Mouse (Mus musculus) MN1 (cell line): ENCODE results near the gene Ckap5.

ENCODE experiments used
- DNase-seq: peaks from one replicate; pipeline ENCODE4 v3.0.0-alpha.2; 2016; ENCODE audit warnings: low spot score

Ckap5 gene

DNA sequence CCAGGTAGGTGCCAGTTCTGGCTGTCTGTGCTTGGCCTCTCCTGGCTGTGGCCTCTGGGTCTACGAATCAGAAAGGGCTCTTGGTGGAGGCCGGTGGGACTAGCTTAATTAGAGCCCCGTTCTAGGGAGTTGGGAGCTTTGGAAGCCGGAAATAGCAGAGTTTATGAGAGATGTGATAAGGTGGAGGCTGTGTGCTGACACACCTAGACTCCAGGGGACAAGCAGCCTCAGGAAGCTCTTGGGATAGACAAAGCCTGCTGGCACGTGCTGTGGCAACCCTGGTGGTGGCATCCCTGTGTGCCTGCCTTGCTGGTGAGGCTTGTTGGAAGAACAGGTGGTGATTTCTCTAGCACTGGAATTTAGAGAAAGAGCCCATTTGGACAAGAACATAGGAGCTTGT lies 128.8 kb downstream of the Ckap5 start:
- no peak for DNase-seq

DNA sequence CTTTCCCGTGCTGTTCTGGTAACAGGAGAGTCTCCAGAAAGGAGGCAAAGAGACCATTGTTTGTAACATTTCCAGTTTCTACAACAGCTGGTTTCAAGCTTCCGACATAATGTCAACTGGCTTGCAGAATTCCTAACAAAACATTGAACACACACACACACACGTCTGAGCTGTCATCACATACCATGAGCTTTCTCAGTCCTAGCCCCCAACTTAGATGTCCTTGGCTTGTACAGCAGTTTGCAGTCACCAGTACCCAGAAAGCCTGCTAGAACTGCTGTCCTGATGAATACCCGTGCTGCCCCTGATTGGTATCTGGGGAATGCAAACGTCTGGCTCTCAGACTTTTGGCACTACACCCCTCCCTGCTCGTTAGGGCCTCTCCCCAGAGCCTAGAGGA lies 129.3 kb downstream of the Ckap5 start:
- no peak for DNase-seq

DNA sequence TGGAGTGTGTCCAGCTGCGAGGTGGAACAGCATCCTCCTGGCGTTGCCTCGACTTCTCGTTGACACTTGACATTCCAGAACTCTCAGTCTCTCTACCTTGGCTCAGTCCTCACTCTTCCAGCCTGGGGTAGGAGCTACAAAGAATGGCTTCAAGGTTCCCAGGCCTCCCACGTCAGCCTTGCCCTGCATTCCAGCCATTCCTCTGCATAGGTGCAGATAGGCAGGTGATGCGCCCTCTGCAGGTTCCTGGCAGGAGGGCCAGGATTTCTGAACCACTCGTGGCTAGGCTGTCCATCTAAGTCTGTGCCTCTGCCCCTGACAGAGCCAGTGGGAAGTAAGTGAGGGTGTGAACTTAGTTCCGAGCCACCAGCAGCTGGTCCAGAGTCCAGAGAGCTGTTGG lies 130.2 kb downstream of the Ckap5 start:
- DNase-seq, result no peak

DNA sequence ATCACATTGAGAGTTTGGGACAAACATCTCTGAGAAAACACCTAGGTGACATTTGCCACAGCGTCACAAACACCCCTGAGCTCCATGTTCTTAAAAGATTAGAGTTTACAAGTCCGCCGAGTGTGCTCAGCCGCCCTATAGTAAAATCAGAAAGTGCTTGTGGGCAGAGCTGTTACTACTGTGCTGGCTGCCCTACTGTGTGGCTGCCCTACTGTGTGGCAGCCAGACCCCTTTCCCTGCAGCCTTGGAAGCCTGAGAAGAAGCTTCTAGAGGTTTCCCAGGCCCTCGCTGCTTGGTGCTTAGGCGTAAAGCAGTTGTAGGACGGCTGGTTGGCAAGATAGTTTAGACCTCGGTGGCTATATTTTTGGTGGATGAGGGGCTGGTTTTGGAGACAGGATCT lies 133.1 kb downstream of the Ckap5 start:
- DNase-seq, result no peak

DNA sequence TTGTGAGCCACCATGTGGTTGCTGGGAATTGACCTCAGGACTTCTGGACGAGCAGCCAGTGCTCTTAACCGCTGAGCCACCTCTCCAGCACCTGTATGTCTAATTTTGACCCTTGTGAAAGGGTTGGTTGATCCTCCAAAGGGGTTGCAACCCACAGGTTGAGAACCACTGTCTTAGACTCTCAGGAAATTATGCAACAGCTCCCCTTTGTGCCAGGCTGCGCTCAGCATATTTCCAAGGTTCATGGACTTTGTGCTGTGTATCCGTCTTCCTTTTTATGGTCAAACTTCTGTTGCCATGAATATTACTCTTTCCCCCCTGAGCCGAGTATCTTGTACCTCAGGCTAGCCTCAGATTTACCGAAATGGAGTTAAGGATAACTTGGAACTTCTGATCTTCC lies 134.4 kb downstream of the Ckap5 start:
- DNase-seq, result no peak

DNA sequence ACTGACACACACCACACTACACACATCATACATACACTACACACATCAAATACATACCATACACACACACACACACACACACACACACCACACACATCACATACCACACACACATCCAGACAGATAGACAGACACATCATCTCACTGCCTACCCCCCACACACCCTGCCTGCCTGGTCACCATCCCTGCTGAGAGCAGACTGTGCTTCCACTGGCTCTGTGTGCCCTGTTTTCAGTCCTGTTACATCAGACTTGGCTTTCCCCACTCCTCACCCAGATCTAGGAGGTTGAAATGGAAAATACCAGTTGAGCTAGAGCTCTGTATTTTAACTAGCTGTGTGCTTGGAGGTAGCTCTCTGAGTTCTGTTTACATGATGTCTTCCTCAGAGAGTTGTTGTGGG lies 138.2 kb downstream of the Ckap5 start:
- peak; percentile 67 for DNase-seq

DNA sequence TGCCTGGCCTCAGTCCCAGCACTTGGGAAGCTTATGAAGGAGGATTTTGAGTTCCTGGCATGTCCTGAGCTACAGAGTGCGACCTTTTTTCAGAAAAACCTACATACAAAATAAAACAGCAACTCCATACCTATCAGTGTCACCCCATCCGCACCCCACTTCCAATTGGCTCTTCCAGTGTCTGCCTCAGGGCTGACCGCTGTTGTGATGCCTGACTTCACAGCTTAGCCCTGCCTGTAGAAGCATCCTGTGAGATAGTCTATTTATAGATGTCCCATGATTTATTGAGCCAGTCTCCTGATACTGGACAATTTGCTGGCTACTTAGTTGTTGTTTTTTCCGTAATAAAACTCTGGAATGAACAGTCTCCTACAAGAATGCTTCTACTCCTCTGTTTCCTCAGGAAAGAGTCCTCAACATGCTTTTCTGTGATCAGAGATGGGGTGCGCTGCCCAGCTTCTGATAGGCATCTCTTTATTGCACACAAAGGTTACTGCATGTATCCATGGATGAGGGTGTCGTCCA lies 139.9 kb downstream of the Ckap5 start:
- DNase-seq, result no peak

DNA sequence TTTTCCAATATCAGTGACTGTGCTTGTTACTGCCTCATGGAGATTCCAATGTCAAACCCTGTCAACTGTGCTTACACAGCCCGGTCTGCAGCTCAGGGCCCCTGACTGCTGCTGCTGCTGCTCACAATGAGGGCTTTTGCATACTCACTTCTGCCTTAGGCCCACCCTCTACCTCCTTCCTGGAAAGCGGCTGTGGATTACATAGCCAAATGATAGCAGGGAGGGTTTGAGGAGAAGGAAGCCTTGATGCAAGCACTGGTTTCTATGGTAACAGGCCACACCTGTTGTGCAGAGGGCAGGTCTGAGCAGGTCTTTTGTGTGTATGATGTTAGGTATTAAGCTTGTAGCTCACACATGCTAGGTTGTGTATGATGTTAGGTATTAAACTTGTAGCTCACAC lies 141.2 kb downstream of the Ckap5 start:
- DNase-seq, result no peak

DNA sequence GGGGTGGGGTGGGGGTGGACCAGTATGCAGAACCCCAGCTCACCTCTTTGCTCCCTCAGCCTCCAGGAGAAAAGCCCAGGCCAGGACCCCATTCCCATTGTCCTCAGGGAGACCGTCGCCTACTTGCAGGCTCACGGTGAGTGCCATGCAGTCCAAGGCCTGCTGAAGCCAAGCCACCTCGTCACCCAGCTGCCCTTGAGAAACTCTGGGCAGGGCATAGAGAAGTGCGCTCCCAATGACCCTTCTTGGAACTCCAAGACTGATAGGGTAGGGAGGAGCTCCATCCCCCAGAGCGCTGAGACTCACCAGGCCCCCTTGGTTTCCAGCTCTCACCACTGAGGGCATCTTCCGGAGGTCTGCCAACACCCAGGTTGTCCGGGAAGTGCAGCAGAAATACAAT lies 142.8 kb downstream of the Ckap5 start:
- DNase-seq, result no peak

DNA sequence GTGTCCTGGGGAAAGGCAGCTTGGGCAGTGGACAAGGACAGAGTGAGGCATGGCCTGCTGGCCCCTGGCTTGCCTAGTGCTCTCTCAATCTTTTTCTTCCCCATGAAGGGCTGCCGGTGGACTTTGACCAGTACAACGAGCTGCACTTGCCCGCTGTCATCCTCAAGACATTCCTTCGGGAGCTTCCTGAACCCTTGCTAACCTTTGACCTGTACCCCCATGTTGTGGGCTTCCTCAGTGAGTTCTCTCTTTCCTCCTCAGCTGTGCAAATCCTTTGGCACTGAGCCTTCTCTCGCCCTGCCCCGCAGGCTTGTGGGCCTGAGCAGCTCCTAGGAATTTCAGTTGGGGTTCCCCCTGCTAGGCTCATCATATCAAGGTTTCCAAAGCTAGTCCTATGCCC lies 143.5 kb downstream of the Ckap5 start:
- no peak for DNase-seq
